Mouse (Mus musculus) 3T3-L1 (cell line): Measurements from ENCODE around the gene Atp6ap1l.
"Not testable (repeated sequence)": the region's sequence is repeated elsewhere in the genome, so short reads cannot be mapped to it uniquely, and the experiment has no call there.

Source experiments
- DNase-seq: peaks from one replicate; pipeline ENCODE4 v3.0.0-alpha.2; 2015; ENCODE audit warnings: low read depth, low spot score

Atp6ap1l gene

DNA sequence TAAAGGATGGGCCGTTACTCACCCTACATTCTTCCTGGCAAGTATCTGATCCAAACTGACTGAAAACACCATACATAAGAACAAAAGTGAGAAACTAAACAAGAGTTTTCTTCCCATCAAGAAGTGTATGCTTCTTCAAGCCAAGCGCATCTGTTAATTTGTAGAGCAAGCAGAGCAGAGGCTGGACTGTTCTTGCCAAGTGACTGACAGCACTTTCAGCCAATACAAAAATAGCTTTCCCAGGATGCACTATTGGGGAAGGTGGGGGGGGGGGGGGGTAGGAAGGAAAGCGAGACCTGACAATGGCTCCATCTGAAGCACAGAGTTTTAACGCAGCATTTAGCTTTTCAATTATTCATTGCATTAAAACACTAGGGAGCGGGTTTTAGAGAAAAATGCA, at the start of gene Atp6ap1l:
TSS of gene Atp6ap1l (minus strand) at position 180 of the 400 bp plus-strand sequence.
- no peak for DNase-seq

DNA sequence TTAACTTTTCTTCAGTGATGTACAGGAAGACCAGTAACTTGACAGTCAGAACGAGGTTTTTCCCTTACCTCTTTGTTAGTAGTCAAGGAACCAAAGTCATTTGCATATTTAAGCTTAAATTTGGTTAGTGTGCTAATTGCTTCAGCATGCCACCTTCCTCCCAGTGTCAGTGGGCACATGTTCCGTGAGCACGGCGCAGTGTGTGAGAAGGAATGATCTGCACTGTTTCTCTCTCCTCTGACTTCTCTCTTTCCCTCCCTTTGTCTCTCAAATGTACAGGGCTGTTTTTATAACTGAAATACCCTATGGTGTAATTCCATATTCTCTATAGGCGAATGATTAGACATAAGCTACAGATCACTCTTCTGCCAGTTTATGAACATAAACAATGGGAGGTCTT, 34.4 kb upstream of the Atp6ap1l start:
- DNase-seq: no peak

DNA sequence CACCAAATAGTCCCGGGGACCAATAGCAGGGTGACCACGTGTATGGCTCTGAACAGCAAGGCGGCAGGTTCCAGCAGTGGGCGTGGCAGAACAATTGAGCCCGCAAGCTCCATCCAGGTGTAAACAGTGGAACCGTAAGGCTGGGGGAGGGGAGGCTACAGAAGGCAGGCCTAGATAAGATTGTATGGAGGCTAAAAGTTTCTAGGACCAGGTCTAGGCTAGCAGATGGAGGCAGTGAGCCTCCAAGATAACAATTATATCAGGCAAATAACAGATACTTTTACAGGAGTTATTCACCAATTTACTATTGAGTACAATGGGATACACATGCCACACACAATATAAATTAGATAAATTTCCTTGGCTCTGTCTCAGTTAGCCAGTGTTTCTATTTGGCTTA, 34.0 kb upstream of the Atp6ap1l start:
- no peak for DNase-seq

DNA sequence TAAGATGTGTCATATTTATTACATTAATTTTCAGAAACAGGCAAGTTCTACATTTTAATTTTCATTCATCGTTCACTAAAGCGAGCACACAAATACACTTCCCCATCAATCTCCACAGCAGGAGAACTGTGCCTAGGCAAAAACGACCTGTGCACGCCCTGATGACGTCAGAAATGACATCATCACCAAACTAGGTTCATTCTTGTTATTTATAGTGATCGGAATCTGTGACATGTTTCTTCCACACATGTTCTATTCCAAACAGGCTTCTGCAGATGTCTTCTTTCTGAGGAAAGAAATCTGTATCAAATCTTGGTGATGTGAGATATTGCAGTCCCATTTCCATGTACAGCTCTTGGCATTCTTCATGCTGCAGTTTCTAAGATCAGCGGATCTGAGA, 30.7 kb upstream of the Atp6ap1l start:
- no peak for DNase-seq

DNA sequence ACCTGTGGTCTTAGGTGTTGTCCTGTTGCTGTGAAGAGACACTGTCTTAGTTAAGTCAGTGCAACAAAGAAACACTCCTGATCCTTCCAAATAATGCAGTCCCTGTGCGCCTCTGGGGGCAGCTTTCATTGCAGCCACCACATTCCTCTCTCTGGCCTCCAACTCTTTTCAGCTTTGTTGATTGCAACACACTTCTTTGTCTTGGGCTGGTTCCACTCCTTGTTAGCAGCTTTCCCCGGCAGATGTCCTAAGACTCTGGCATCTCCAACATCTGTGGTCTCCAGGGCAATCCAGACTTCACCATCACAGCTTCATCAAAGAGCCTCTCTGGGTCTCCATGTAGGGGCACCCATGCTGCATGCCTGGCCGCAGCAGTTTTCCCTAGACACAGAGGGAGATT, 28.1 kb upstream of the Atp6ap1l start:
- DNase-seq: peak; percentile 74

DNA sequence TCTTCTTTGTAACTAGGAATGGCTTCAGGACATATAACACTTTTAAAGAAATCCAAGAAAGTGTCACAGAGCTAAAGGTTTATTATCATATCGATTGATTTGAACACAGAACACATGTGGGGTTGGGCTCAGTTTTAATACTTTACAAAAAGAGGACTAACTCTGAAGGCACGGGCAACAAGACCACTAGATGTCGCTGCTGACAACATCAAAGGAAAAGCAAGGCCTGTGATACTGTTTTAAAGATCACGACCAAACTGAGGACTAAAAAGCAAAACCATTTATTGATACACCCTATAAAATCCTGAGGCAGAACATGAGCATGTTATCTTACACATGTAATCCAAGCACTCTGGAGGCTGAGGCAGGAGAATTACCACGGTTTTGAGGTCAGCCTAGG, 24.7 kb upstream of the Atp6ap1l start:
- peak; percentile 86 for DNase-seq

DNA sequence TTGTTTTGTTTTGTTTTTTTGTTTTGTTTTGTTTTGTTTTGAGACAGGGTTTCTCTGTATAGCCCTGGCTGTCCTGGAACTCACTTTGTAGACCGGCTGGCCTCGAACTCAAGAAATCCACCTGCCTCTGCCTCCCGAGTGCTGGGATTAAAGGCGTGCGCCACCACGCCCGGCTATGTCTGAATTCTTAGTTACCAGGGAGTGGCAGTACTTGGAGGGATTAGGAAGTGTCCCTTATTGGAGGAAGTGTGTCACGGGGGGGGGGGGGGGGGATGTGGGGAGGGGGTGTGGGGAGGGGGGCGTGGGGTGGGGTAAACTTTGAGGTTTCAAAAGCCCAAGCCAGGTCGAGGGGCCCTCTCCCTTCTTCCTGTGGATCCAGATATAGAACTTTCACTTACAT, 23.1 kb upstream of the Atp6ap1l start:
- DNase-seq: not testable (repeated sequence)

DNA sequence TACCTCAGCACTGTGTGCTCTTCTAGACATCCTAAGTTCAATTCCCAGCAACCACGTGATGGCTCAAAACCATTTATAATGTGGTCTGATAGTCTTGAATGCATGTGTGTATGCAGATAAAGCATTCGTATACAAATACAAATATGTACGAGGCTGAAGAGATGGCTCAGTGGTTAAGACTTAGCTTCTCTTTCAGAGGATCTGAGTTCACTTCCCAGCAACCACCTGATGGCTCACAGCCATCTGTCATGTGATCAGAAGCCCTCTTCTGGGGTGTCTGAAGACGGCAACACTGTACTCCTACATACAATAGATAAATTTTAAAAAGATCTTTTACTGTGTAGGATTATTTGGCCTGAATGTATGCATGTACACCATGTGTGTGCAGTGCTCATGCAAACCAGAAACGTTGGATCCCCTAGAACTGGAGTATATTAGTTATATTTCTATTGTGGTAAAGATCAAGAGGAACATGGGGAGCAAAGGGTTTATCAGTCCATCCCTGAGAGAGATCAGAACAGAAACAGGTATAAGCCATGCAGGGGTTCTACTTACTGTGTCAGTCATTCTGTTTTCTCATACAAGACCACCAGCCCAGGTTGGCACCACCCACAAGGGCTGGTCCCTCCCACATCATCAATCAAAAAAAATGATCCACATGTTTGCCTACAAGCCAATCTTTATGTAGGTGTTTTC, 21.9 kb upstream of the Atp6ap1l start:
- no peak for DNase-seq

DNA sequence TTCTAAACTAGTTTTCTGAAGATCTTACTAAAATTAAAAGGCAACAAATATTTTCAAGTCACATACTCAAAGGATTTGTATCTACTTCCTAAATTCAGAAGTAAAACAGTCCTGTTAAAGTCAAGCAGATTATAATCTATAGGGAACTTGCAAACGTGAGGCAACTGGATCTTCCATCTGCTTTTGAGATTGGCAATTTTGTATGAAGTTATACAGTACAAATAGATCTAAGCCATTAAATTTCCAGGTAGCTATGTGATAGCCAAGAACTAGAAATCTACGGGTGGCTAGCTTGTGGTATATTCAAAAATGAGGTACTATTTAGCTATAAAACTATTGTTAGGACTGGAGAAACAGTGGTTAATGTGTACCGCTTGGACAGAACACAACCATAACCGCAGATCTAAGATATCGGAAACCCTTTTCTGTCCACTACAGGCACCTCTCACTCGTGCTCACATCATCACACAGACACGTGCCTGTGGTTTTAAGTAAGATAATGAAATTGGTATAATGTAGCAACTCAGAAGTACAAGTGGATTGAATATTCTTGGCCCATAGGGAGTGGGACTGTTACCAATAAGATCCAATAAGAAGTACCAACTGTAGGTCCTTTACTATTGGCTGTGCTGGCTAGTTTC, 21.1 kb upstream of the Atp6ap1l start:
- no peak for DNase-seq

DNA sequence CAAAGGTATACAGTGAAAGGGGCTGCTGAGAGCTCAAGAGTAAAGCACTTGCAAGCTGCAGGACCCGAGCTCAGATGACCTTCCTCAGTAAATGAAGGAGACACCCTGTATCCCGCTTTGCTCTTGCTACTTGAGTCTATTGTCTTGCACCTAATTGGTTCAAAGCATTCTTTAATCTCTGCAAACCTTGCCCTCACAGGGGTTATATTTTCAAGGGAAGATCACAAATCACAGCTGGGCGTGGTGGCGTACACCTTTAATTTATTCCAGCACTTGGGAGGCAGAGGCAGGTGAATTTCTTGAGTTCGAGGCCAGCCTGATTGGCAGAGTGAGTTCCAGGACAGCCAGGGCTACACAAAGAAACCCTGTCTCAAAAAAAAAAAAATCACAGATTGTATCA, 20.0 kb upstream of the Atp6ap1l start:
- DNase-seq: no peak

DNA sequence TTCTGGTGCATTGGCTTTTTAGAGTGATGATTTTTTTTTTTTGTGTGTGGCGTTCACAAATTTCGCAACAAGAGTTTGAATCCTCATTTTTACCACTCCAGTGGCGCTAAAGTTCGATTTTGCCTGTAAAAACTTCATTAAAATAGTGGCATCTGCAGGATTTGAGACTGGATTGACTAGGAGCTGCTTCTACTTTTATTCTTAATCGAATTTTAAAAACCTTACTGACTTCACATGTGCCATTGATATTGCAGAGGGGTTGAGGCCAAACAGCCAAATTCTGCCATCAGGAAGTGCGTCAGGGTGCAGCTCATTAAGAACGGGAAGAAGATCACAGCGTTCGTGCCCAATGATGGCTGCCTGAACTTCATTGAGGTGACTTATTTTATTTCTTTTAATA, 18.9 kb upstream of the Atp6ap1l start:
- DNase-seq: no peak

DNA sequence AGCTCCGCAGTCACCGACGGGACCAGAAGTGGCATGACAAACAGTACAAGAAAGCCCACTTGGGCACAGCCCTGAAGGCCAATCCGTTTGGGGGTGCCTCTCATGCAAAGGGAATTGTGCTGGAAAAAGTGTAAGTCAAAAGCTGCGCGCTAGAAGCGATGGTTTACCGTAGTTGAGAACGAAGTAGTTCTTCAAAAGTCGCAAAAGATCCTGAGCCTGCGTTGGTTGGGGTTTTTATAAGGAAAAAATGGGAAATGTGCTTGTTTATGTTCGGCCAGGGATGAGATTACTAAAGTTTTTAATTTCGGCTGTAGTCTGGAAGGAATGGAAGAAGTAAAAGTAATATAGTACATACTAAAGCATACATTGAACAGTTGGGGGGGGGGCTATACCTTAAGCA, 18.5 kb upstream of the Atp6ap1l start:
- DNase-seq: not testable (repeated sequence)

DNA sequence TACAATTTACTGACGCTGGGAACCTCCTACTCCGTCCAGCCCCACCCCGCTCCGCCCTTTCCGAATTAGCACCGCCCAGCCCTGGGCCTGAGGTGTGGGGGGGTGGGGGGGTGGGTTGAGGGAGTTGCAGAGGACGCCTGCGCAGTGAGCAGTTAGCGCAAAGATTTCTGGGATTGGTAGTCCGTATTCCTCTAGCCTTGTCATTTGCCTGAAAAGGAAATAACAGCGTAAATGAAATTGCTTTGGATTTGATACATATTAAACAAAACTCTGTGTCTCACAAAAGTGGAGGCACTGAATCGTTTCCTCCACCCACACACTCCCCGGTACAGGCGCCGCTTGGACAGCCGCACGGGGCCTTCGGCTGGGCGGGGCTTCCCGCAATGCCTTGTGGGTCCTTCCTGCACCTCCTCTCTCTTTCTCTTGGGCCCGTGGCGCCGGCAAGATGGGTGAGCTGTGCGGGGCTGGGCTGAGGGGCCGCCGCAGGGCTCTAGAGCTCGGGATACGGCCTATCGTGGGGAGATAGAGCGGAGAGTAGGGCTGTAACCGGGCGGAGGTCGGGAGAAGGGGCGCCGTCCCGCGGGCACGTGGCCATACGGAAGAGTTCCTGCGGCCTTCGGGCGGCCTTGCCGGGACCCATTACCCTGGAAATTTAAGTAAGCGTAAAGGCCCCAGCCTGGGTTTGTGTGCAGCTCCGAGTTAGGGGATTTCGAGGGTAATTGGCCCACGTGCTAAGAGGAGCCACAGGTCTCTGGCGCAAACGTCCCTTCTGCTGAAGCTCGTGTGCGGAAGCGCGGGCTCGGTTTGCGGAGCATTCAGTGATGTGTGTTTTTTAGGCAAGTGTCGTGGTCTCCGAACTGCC, 17.8 kb upstream of the Atp6ap1l start, which contains the start of gene Rps23:
TSS of gene Rps23 (plus strand) at position 208 of the 862 bp plus-strand sequence.
- peak; percentile 91 for DNase-seq

DNA sequence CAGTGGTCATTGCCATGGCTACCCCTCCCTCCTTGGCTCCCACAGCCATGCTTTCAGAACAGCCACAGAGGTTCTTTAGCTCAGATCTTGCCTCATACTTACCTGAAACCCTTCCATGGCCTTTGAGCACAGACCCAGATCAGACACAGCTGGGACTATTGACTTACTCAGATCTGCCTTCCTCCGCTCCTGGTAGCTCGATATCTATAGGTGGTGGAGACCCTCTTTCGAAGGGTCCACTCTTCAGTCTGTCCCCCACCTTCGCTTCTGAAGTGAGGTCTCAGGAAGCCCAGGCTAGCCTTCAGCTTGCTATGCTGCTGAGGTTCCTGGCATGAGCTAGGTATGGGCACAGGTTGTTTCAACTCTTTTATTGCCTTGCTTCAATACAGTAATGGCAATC, 9.6 kb upstream of the Atp6ap1l start:
- DNase-seq: no peak

DNA sequence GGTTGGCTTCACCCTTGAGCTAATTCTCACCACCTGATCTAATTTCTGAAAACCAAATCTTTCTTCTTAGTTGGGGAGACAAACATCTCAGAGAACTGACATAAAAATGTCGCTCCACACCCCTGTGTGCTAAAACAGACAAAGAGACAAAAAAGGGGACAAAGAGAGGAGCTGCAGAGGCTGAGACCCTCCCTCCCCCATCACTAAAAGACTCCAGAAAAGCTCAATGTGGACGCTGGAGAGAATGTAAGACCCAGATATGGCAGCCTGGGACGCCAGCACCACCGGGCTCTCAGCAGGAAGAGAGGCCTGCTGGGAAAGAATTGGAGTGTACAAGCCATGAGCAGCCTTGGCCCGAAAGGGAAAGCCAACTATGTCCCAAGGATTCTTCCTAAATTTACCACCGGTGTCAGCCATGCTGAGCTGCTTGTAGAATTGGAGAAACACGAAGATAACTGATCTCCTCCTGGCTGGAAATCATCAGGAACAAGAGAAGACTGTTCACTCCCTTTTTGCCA, 8.6 kb upstream of the Atp6ap1l start:
- DNase-seq: no peak

DNA sequence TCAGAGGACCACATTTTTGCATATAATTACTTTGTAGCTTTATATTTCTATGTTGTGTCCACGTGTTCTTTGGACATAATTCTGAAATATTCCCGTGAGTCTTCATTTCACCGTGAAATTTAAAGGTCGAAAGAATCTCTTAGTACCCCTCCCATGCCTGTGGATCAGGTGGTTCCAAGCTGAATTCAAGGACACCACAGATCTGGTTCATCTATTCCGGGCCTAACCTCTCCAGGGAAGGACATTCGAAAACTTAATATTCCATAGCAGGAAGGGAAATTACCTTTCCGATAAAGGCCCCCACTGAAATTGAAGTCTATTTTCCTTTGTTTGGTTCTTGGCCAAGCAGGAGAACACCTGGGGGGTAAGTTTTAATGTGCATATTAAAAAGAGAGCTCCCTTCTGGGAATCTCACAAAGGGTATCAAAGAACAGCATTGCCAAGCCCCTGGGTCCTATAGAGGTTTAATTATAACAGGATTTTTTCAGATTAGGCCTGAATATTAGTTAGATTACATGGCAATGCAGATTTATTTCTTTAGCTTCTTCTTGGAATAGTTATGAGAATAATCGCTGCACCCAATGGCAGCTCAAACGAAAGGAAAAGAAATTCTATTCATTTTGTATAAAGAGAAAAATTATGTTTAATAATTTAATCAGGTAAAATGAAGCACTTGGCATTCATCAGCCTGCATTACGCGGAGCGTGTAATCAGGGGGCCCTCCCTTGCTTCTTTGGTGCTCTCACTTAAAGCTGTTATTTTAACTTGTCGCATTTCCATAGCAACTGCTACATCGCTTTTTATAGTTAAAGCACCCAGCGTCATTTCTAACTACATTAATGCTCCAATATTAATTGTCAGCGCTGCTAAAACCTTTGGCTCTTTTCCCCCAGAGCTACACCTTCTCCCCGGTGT, 7.9 kb upstream of the Atp6ap1l start:
- DNase-seq: no peak

DNA sequence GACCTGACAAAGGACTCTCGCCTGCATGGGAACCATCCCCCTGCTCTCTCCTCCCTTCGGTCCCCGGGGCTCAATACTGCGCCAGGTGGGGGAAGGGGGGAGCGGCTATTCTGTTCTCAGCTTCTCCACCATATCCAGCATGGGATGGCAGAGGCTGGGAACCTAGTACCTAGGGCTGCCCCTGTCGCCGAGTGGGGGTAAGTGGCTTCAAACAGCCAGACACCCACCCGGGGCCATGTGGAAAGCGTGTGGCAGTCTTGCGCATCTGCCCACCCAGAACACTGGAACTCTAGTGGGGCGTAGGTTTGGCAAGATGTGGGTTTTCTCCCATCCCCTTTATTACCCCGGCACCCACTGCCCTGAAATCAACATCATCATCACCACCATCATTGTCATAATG, 2.2 kb upstream of the Atp6ap1l start:
- DNase-seq: no peak

DNA sequence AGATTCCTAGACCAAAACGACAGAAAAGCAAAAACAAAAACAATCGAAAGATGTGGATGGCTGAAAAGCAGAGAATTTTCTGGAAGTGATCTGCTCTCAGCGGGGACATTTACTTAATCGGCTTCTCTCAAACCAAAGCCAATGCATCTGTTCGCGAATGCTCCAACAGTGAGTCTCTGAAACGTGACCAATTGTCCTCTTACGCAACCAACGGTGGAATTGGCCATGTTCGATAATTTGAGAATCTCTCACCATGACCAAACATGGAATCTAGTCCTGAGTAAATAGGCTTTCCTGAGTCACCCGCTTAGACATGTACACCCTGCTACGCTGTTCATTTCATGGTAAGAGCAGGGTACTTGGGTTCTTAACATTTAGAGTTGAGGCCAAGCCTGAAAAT, 8.3 kb downstream of the Atp6ap1l start:
- no peak for DNase-seq

DNA sequence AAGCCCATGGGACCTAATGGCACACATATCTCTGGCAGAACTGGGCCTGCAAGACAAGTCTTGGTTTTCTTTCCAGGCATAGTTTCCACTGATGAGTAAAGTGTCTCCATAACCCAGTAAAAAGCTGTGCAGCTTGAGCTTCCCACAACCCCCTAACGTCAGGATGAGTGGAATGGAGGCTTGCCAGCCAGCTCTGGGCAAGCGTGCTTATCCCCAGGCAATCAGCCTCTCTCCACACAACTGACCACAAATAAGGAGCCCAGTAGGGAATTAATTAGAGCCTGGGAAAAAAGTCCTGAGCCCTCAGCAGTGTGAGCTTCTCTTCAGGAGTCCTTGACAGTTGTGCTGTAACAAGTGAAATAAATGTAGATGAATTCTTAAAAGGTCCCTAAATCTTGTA, 9.1 kb downstream of the Atp6ap1l start:
- peak; percentile 51 for DNase-seq

DNA sequence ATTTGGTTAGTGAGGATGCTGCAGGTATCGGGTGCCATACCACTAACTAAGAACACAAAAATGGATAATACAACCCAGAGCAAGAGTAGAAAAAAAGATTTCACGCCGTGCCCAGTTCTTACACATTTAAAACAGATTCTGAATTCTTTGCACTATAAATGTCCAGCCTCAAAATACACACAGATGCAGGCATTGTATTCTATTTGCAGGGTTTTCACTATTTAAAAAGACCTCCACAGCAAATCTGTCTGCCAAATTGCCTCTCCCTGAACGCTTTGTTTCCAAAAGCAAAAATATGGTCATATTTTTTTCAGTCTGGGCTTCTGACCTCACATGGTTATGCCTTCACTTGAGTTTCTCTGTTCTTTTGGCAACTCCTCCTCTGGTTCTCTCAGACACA, 10.3 kb downstream of the Atp6ap1l start:
- no peak for DNase-seq

DNA sequence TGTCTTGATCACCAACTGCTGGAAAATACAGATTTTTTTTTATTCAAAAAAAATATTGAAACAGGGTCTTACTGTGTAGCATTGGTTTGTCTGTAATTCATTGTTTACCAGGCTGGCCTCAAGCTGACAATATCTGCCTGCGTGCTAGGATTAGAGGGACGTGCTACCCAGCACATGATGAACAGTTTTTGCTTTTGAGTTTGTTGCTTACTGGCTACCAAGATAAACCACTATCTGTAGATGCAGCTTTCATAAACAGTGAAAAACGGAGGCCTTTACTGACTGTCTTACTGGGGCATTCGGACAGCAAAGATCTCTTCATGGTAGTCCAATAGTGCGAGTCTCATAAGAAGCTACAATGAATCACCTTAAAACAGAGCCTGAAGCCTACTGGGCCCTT, 15.0 kb downstream of the Atp6ap1l start:
- no peak for DNase-seq
